Mouse (Mus musculus) stomach, embryonic 16.5 days (tissue): ENCODE measurements around the gene Stap2. TPM values are rescaled to one million over a fixed set of nuclear protein-coding genes. Genes with fewer than 3 reads are reported as not detected.
A peak's percentile ranks its signal among the peaks of the same experiment; 100 is the strongest.

Source experiments
- ATAC-seq: fragments of 200-750 bp; cut with Nextera tagmentation; 2 replicates; pipeline ENCODE4 v1.8.0; 2017; ENCODE audit warnings: moderate number of reproducible peaks, moderate TSS enrichment; ENCODE audit not compliant: insufficient read depth, low FRiP score
- H3K27ac ChIP-seq: fragments of 300-500 bp; sonication (generic); 2 replicates; pipeline ENCODE4 v1.5.1; 2014; ENCODE audit warnings: low read length
- H3K27me3 ChIP-seq: fragments of 300-500 bp; sonication (generic); 2 replicates; pipeline ENCODE4 v1.6.1; 2014; ENCODE audit warnings: low read length, control low read depth, mixed read lengths; ENCODE audit not compliant: control insufficient read depth, insufficient read depth
- H3K36me3 ChIP-seq: fragments of 300-500 bp; sonication (generic); 2 replicates; pipeline ENCODE4 v1.6.1; 2014; ENCODE audit warnings: low read length; ENCODE audit not compliant: control insufficient read depth, insufficient read depth
- H3K4me1 ChIP-seq: fragments of 300-500 bp; sonication (generic); 2 replicates; pipeline ENCODE4 v1.6.1; 2014; ENCODE audit warnings: low read length, control low read depth, mixed read lengths; ENCODE audit not compliant: control insufficient read depth, insufficient read depth
- H3K4me2 ChIP-seq: fragments of 300-500 bp; sonication (generic); 2 replicates; pipeline ENCODE4 v1.6.1; 2014; ENCODE audit warnings: low read depth, low read length, mixed read lengths
- H3K4me3 ChIP-seq: fragments of 300-500 bp; sonication (generic); replicated peaks from 2 replicates; pipeline ENCODE4 v1.5.1; 2014; ENCODE audit warnings: mild to moderate bottlenecking, low read length
- H3K9ac ChIP-seq: fragments of 300-500 bp; sonication (generic); 2 replicates; pipeline ENCODE4 v1.6.1; 2014; ENCODE audit warnings: low read length
- H3K9me3 ChIP-seq: fragments of 300-500 bp; sonication (generic); replicated peaks from 2 replicates; pipeline ENCODE4 v1.6.1; 2016; ENCODE audit warnings: low read length, control low read depth; ENCODE audit not compliant: control insufficient read depth
- WGBS: fragments of 180-500 bp; shearing (Covaris S2); extraction: QIAGEN DNeasy Blood & Tissue Kit; methylation state at CpG from one replicate; pipeline ENCODE4 v1.1.7; 2014; 5-methylcytosine and 5-hydroxymethylcytosine counted together
- polyA plus RNA-seq: library from polyadenylated mRNA; unstranded; fragments of >200 nt; fragmentation: Nextera tagmentation; extraction: Ambion mirVana; gene quantifications from 2 replicates; pipeline ENCODE4 v1.2.1, GENCODE M21; 2015

The Stap2 gene
- polyA plus RNA-seq, 1 experiment from 2014 or later = 41.2 TPM

DNA sequence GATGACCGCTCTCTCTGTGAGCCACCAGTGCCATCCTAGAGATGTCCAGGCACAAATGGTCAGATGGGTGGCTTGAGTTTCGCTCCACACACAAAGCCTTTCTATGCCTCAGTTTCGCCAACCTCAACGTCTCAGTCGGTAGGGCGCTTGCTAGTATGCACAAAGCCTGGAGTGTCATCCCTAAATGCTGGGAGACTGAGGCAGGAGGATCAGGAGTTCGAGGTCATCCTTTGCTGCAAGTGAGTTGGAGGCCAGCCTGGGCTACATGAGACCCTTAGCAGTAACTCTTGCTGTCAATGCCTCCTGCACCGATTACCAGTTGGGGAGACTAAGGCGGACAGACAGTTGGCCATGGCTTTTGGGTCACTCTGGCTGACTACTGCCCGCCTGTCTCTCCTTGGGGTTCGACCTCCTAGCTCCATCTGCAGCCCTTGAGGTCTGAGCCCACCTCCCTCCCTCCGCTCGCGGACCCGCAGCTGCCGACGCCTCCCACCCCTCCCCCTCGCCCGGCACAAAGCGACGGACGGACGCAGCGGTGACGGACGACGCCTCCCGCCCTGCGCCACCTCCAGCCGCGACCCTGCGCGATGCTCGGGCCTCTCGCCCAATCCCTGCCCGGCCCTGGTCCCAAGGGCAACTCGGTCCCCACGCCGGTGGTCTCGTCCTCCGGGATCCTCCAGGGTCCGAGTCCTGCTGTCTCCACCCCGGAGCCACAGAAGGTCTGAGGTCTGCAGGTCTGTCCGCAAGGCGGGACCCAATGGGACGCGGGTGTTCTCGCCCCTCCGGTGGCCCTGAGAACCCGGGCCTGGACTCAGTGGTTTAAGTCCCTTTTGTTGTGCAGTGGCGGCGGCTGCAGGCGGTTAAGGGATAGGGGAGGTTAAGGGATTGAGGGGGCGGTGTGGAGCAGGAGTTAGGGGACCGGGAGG, 35.2 kb downstream of the Stap2 start, which contains the start of gene Shd:
TSS of gene Shd (plus strand) at position 502 of the 926 bp plus-strand sequence.
- peaks cover 6% of the 10 kb centered on the region; the same call in 1 of the 2 replicates for H3K4me1 ChIP-seq
- peak within 1 kb of the TSS; percentile 82 for H3K9ac ChIP-seq
- H3K4me3 ChIP-seq = peak within 1 kb of the TSS; percentile 55
- H3K27ac ChIP-seq = no peak within 1 kb of the TSS
- ATAC-seq = peak; percentile 38
- 9% methylated on average over 55 of the region's 55 CpGs for WGBS
- peaks cover 3% of the 10 kb centered on the region; the same call in 1 of the 2 replicates for H3K36me3 ChIP-seq
- no peaks in the 10 kb centered on the region for H3K9me3 ChIP-seq
- H3K27me3 ChIP-seq = peaks cover 4% of the 10 kb centered on the region; the same call in 1 of the 2 replicates
- peak within 1 kb of the TSS; percentile 99 for H3K4me2 ChIP-seq

DNA sequence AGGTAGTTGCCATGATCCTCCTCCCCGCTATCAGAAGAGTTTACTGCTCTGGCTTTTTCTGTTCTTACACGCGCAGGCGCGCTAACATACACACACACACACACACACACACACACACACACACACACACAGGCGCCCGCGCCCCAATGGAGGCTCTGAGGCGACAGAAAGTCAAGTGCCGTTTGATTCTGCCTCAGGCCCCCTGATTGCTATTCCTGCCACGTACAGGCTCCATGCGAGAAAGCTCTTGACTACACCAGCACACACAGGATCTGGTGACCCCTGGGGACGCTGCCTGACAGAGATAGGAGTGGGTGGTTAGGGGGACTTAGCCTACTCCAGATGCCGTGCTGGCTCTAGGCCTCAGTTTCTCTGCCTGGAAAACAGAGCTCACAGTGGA, 35.8 kb downstream of the Stap2 start:
- Histone ChIP-seq H3K4me3 (no peak overlapping the region), H3K27ac (no peak overlapping the region), H3K36me3 (peaks cover 3% of the 10 kb centered on the region; the same call in 1 of the 2 replicates), H3K4me1 (peaks cover 6% of the 10 kb centered on the region; the same call in 1 of the 2 replicates), H3K4me2 (no peak overlapping the region), H3K9ac (no peak overlapping the region), H3K9me3 (no peaks in the 10 kb centered on the region), H3K27me3 (peaks cover 4% of the 10 kb centered on the region; the same call in 1 of the 2 replicates)
- WGBS = 47% methylated on average over 14 of the region's 14 CpGs
- ATAC-seq = no peak

DNA sequence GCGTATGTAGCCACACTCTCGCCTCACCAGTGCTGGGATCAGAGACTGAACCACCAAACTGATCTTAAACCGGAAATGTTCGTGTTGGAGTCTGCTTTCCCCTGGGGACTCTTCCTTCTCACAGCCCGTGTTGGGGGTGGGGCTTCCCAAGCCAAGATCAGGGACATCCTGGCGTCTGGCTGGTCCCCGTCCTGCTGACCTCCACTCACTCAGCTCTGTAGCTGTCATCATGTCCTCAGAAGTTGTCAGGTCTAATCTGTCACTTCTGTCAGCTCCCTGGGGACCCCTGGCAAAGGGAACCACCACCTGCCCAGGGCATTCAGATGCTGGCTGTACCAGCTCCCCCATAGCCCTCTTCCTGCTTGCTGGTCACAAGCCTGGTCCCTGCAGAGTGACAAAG, 37.2 kb downstream of the Stap2 start:
- H3K9ac ChIP-seq = no peak overlapping the region
- no peak overlapping the region for H3K4me2 ChIP-seq
- H3K9me3 ChIP-seq = no peaks in the 10 kb centered on the region
- 60% methylated on average over 7 of the region's 7 CpGs for WGBS
- no peak overlapping the region for H3K27ac ChIP-seq
- ATAC-seq = no peak
- peaks cover 5% of the 10 kb centered on the region; the same call in 1 of the 2 replicates for H3K36me3 ChIP-seq
- no peak overlapping the region for H3K4me3 ChIP-seq
- H3K4me1 ChIP-seq = peaks cover 9% of the 10 kb centered on the region
- H3K27me3 ChIP-seq = peaks cover 4% of the 10 kb centered on the region; the same call in 1 of the 2 replicates

DNA sequence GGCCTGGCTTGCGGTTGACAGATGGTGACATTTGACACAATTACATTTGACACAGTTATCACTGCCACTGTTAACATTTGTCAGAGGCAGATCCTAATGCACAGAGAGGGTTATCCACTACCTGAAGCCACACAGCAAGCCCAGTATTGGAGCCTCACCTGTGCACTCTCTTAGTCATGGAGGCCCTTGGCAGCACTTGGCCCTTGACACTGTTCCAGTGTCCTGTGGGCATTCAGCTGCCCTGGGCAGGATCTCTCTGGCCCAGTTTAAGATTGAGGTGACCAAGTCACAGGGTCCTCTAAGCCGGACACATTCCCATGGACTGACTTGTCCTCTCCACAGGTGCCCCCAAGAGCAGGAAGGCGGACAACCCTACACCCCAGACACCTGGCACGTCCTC, 38.2 kb downstream of the Stap2 start:
- Histone ChIP-seq H3K9me3 (no peaks in the 10 kb centered on the region), H3K4me2 (no peak overlapping the region), H3K4me3 (no peak overlapping the region), H3K27ac (no peak overlapping the region), H3K9ac (no peak overlapping the region), H3K27me3 (peaks cover 4% of the 10 kb centered on the region; the same call in 1 of the 2 replicates), H3K4me1 (peaks cover 12% of the 10 kb centered on the region), H3K36me3 (peaks cover 8% of the 10 kb centered on the region)
- WGBS = 89% methylated on average over 4 of the region's 4 CpGs
- ATAC-seq = no peak

DNA sequence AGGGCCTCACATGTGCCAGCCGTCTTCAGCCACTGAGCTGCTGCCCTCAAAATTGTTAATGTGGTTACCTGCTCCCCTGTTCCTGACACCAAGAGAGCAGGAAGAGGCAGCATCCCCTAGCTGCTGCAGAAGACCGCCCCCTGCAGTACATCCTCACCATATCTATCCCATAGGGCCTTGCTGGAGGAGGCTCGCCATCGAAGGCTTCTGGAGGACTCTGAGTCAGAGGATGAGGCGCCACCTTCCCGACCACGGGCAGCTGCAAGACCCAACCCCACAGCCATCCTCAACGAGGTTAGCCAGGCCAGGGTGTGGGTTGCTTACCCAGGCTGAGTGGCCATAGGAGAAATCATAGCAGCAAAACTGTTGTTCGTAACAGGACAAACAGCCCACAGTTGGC, 40.4 kb downstream of the Stap2 start:
- ATAC-seq = no peak
- Histone ChIP-seq H3K4me3 (no peak overlapping the region), H3K9me3 (no peaks in the 10 kb centered on the region), H3K4me1 (peaks cover 8% of the 10 kb centered on the region), H3K9ac (no peak overlapping the region), H3K4me2 (no peak overlapping the region), H3K36me3 (peaks cover 11% of the 10 kb centered on the region), H3K27me3 (no peaks in the 10 kb centered on the region), H3K27ac (no peak overlapping the region)
- 83% methylated on average over 9 of the region's 9 CpGs for WGBS

DNA sequence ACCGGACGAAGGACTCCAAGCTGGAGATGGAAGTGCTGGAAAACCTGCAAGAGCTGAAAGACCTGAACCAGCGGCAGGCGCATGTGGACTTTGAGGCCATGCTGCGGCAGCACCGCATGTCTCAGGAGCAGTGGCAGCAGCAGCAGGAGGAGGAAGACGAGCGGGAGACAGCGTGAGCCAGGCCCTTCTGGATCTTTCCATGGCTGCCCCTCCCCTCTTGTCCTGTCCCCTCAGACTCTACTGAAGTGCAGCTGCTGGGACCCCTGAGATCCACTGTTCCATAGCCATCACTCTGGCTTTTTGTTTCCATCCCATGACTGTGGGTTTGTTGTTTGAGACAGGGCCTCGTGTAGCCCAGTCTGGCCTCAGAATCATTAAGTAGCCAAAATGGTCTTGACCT, 40.9 kb downstream of the Stap2 start:
- H3K27me3 ChIP-seq = no peaks in the 10 kb centered on the region
- no peak overlapping the region for H3K4me3 ChIP-seq
- peaks cover 11% of the 10 kb centered on the region for H3K36me3 ChIP-seq
- 89% methylated on average over 10 of the region's 10 CpGs for WGBS
- H3K27ac ChIP-seq = no peak overlapping the region
- no peak overlapping the region for H3K9ac ChIP-seq
- no peak overlapping the region for H3K4me2 ChIP-seq
- peaks cover 12% of the 10 kb centered on the region for H3K4me1 ChIP-seq
- no peaks in the 10 kb centered on the region for H3K9me3 ChIP-seq
- ATAC-seq = no peak

DNA sequence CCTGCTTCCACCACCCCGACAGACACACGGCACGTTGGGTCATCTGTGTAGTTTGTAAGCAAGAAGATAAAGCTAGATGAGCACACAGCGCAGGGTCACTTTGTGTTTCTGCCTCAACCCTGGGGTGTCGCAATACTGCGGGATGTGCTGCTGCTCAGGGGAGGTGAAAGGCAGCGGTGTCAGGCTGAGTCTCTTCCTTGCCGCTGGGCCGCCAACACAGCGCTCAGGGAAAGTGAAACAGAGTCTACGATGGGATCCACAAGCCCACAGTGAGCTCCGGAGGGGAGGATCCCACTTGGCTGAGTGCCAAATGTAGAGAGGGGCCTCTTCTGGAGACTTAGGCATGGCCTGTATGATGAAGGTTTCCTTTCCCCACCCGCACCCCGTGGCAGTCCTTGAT, 42.2 kb downstream of the Stap2 start:
- WGBS = 70% methylated on average over 14 of the region's 14 CpGs
- Histone ChIP-seq H3K4me3 (no peak overlapping the region), H3K9me3 (no peaks in the 10 kb centered on the region), H3K9ac (peak overlapping the region; percentile 5; the same call in 1 of the 2 replicates), H3K4me2 (no peak overlapping the region), H3K36me3 (peaks cover 11% of the 10 kb centered on the region), H3K4me1 (peaks cover 16% of the 10 kb centered on the region), H3K27ac (no peak overlapping the region), H3K27me3 (no peaks in the 10 kb centered on the region)
- no peak for ATAC-seq

DNA sequence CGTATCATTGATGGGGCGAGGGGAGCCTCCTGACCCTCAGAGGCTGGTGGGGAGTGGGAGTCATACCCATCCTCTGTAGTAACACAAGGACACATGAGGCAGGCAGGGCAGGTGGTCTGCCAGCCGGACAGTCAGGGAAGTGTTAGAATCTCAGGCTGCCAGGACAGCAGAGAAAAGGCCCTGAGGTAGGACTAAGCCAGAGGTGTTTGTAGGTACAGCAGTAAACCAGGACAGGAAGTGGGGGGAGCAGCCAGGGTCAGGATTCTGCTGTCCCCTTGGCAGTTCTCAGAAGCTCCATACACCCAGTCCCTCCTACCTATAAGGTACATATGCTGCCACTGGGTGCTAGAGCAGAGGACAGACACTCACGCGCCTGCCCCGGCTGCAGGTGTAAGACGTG, 43.8 kb downstream of the Stap2 start:
- WGBS = 97% methylated on average over 7 of the region's 7 CpGs
- peaks cover 8% of the 10 kb centered on the region for H3K36me3 ChIP-seq
- ATAC-seq = no peak

DNA sequence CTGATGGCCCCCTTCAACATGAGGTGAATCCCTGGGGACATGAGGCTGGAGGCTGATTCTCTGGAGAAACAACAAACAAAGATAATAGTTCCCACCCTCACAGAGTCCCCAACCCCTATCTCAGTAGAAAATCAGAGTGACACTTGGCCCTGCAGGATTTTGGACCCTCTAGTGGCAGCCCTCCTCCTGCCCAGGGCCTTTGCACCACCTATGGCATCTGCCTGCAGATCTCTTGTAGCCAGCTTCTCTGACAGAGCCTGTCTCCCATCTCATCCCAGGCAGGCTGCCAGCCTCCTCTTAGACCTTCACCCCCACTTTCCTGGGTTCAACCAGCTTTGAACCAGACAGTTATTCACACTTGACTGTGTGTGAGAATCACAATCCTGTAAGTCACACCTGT, 44.6 kb downstream of the Stap2 start:
- Histone ChIP-seq H3K36me3 (peaks cover 8% of the 10 kb centered on the region), H3K9ac (no peak overlapping the region), H3K27me3 (no peaks in the 10 kb centered on the region)

More for the DNA sequence above, 43.8 kb downstream of the Stap2 start:
- Histone ChIP-seq H3K9ac (no peak overlapping the region), H3K4me3 (no peak overlapping the region), H3K27ac (no peak overlapping the region), H3K27me3 (no peaks in the 10 kb centered on the region), H3K4me2 (no peak overlapping the region), H3K4me1 (peaks cover 21% of the 10 kb centered on the region), H3K9me3 (no peaks in the 10 kb centered on the region)

More for the DNA sequence above, 44.6 kb downstream of the Stap2 start:
- Histone ChIP-seq H3K4me1 (peaks cover 21% of the 10 kb centered on the region), H3K4me3 (no peak overlapping the region), H3K27ac (no peak overlapping the region), H3K9me3 (no peaks in the 10 kb centered on the region), H3K4me2 (no peak overlapping the region)
- ATAC-seq = no peak
